Mouse (Mus musculus): ENCODE data around the gene Ppp2r1b. TPM values are rescaled to one million over a fixed set of nuclear protein-coding genes. Genes with fewer than 3 reads are reported as not detected.
A peak's percentile ranks its signal among the peaks of the same experiment; 100 is the strongest.

Gene Ppp2r1b
- polyA plus RNA-seq, 1 experiment = 17.1 TPM

DNA sequence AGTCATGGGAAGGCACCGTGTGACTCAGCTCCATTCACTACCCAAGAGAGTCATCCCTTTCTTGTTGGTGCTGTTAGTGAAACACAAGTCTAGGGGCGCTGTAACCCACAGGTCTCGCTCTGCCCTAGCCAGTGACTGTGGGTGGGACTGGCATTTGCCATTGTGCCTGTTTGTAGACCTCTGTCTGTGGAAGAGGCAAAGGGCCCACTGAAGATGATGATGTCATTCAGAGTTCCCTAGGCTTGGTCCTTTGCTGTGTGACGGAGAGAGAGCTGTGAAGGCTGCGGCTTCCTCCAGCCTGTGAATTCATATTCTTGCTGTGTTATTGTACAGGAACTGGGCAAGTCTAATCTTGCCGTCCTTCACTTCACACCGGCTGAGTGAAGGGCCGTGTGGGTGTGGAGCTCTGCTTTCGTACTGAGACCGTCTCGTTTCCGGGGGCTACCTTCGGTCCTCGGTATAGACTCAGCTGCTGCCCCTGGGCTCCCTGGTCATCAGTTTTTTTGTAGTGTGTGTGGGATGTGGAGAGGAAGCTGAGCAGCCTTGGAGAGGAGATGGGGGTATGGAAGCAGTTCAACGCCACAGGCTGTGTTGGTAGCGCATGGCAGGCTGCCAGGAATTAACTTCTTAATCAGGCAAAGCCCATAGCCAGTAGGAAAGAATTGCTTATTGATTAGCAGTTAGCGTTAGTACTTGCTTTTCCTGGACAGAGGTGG, 7.7 kb downstream of the Ppp2r1b start:
- WGBS = 32% methylated on average over 17 of the region's 17 CpGs
- no peak for DNase-seq
- no peak overlapping the region for H3K27ac ChIP-seq (ENCODE audit: control insufficient read depth, insufficient read depth, low read length)
- H3K4me3 ChIP-seq (ENCODE audit: control insufficient read depth, insufficient read depth, low read length) = no peak overlapping the region
- TF ChIP-seq CTCF (IDR thresholded peaks at IDR 0.05; ENCODE audit: borderline replicate concordance, control insufficient read depth, extremely low read depth, insufficient read depth, low read length, poor library complexity) = no peak
- no peaks in the 10 kb centered on the region for H3K36me3 ChIP-seq (ENCODE audit: control insufficient read depth, insufficient read depth, low read length)
- peaks cover 24% of the 10 kb centered on the region; the same call in 1 of the 2 replicates for H3K4me1 ChIP-seq (replicated peaks; ENCODE audit: control insufficient read depth, insufficient read depth, low read length)
- no peaks in the 10 kb centered on the region for H3K27me3 ChIP-seq (ENCODE audit: control insufficient read depth, insufficient read depth, low read length)

GRCm38 (mm10) chr9:50854376-50854775, 9.3 kb downstream of the Ppp2r1b start:
- Histone ChIP-seq H3K4me1 (replicated peaks; ENCODE audit: control insufficient read depth, insufficient read depth, low read length) (peaks cover 24% of the 10 kb centered on the region; the same call in 1 of the 2 replicates), H3K4me3 (ENCODE audit: control insufficient read depth, insufficient read depth, low read length) (no peak overlapping the region), H3K27ac (ENCODE audit: control insufficient read depth, insufficient read depth, low read length) (no peak overlapping the region), H3K27me3 (ENCODE audit: control insufficient read depth, insufficient read depth, low read length) (no peaks in the 10 kb centered on the region), H3K36me3 (ENCODE audit: control insufficient read depth, insufficient read depth, low read length) (peaks cover 3% of the 10 kb centered on the region; the same call in 1 of the 2 replicates)
- TF ChIP-seq CTCF (IDR thresholded peaks at IDR 0.05; ENCODE audit: borderline replicate concordance, control insufficient read depth, extremely low read depth, insufficient read depth, low read length, poor library complexity) (no peak), POLR2A (IDR thresholded peaks at IDR 0.05; ENCODE audit: control insufficient read depth, extremely low read depth, insufficient read depth, low read length, poor library complexity) (no peak)
- DNase-seq = no peak
- 95% methylated on average over 8 of the region's 8 CpGs for whole genome bisulfite sequencing

- peaks cover 18% of the 10 kb centered on the region; the same call in 1 of the 2 replicates for H3K4me1 ChIP-seq (replicated peaks; ENCODE audit: control insufficient read depth, insufficient read depth, low read length)
- no peak overlapping the region for H3K27ac ChIP-seq (ENCODE audit: control insufficient read depth, insufficient read depth, low read length)
- no peak overlapping the region for H3K4me3 ChIP-seq (ENCODE audit: control insufficient read depth, insufficient read depth, low read length)
- 97% methylated on average over 5 of the region's 5 CpGs for WGBS
- no peaks in the 10 kb centered on the region for H3K27me3 ChIP-seq (ENCODE audit: control insufficient read depth, insufficient read depth, low read length)
- no peak for DNase-seq
- H3K36me3 ChIP-seq (ENCODE audit: control insufficient read depth, insufficient read depth, low read length) = peaks cover 9% of the 10 kb centered on the region; the same call in 1 of the 2 replicates
- TF ChIP-seq POLR2A (IDR thresholded peaks at IDR 0.05; ENCODE audit: control insufficient read depth, extremely low read depth, insufficient read depth, low read length, poor library complexity) (no peak), CTCF (IDR thresholded peaks at IDR 0.05; ENCODE audit: borderline replicate concordance, control insufficient read depth, extremely low read depth, insufficient read depth, low read length, poor library complexity) (no peak)
These were observed 10.1 kb downstream of the Ppp2r1b start for GRCm38 (mm10) chr9:50855133-50855766.

DNA sequence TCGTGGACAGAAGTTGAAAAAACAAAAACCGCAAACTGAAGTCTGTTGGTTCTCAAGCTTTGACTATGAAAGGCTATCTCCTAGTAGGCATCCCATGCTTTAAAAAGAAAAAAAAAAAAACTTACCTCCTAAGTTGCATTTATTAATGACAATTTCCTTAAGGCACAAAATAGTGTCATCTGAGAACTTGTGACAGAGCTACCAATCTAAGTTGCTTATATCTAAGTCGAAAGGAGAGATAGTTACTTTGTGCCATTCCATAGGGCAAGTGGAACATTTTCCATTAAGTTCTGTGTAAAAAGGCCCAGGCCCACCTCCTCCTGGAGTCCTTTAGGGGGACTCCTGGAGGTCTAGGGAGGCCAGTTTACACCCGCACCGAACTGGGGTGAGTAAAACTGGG, 10.7 kb downstream of the Ppp2r1b start:
- WGBS = 79% methylated on average over 5 of the region's 5 CpGs
- peaks cover 14% of the 10 kb centered on the region; the same call in 1 of the 2 replicates for H3K4me1 ChIP-seq (replicated peaks; ENCODE audit: control insufficient read depth, insufficient read depth, low read length)
- no peak for DNase-seq
- TF ChIP-seq POLR2A (IDR thresholded peaks at IDR 0.05; ENCODE audit: control insufficient read depth, extremely low read depth, insufficient read depth, low read length, poor library complexity) (no peak), CTCF (IDR thresholded peaks at IDR 0.05; ENCODE audit: borderline replicate concordance, control insufficient read depth, extremely low read depth, insufficient read depth, low read length, poor library complexity) (no peak)
- no peak overlapping the region for H3K27ac ChIP-seq (ENCODE audit: control insufficient read depth, insufficient read depth, low read length)
- no peaks in the 10 kb centered on the region for H3K27me3 ChIP-seq (ENCODE audit: control insufficient read depth, insufficient read depth, low read length)
- H3K36me3 ChIP-seq (ENCODE audit: control insufficient read depth, insufficient read depth, low read length) = peaks cover 9% of the 10 kb centered on the region; the same call in 1 of the 2 replicates
- no peak overlapping the region for H3K4me3 ChIP-seq (ENCODE audit: control insufficient read depth, insufficient read depth, low read length)

DNA sequence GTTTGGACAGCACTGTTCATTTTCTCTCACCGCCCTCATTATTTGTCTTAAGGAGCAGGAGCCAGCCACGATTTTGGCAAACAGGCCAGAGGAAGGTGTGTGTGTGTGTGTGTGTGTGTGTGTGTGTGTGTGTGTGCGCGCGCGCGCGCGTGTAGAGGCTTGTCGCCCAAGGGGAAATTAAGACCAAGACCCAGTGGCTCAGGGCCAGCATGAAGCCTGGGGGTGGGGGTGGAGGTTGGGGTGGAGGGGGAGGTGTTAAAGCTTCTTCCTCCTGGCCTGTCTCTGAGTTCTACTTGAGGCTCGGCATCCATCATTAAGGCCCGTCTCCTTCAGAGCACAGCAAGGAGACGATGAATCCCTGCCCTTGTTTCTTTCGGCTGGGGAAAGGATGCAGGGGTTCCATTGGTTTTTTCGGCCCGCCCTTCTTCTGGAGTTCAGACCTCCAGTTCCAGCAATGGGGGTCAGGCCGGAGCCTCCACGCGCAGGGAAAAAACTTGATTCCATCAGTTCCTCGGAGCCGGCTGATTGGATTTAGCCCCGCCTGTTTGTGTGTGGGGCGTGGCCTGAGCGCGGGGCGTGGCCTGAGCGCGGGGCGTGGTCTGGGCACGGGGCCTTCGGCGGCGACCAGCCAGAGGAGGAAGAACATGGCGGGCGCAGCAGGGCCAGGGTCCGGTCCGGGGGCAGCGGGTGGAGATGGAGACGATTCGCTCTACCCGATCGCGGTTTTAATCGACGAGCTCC, 11.4 kb downstream of the Ppp2r1b start:
- WGBS = 1% methylated on average over 45 of the region's 45 CpGs
- no peak for TF ChIP-seq CTCF (IDR thresholded peaks at IDR 0.05; ENCODE audit: borderline replicate concordance, control insufficient read depth, extremely low read depth, insufficient read depth, low read length, poor library complexity)
- TF ChIP-seq POLR2A (IDR thresholded peaks at IDR 0.05; ENCODE audit: control insufficient read depth, extremely low read depth, insufficient read depth, low read length, poor library complexity) = peak; percentile 75
- H3K27ac ChIP-seq (ENCODE audit: control insufficient read depth, insufficient read depth, low read length) = no peak overlapping the region
- no peaks in the 10 kb centered on the region for H3K27me3 ChIP-seq (ENCODE audit: control insufficient read depth, insufficient read depth, low read length)
- H3K36me3 ChIP-seq (ENCODE audit: control insufficient read depth, insufficient read depth, low read length) = peaks cover 13% of the 10 kb centered on the region
- H3K4me1 ChIP-seq (replicated peaks; ENCODE audit: control insufficient read depth, insufficient read depth, low read length) = peaks cover 12% of the 10 kb centered on the region; the same call in 1 of the 2 replicates
- peak overlapping the region; percentile 57 for H3K4me3 ChIP-seq (ENCODE audit: control insufficient read depth, insufficient read depth, low read length)
- DNase-seq = peak; percentile 95

DNA sequence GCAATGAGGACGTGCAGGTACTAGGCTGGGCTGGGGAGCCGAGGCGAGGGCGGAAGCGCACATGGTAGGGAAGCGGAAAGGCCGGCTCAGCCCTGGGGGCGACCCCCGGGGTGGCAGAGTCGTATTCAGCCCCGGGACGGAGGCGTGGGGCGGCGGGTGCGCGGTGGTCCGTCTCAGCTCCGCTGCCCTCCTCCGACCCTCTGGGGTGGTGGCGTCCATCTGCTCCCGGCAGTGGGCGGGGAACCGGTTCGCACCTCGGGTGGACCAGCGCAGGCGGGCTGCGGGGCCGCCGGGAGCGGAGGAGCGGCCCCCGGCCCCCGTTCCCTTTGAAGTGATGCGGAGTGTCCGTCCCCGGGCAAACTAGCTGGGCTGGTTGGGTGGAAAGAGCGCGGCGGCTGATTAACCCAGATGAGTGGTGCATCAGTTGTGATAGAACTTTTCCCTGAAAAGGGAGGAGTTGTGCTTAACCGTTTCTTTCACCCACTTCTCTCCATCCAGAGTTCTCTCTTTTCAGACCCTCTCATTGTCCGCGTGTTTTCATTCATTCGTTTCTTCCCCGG, 12.1 kb downstream of the Ppp2r1b start:
- H3K27ac ChIP-seq (ENCODE audit: control insufficient read depth, insufficient read depth, low read length) = no peak overlapping the region
- H3K4me1 ChIP-seq (replicated peaks; ENCODE audit: control insufficient read depth, insufficient read depth, low read length) = peaks cover 12% of the 10 kb centered on the region; the same call in 1 of the 2 replicates
- no peak for DNase-seq
- no peak for TF ChIP-seq CTCF (IDR thresholded peaks at IDR 0.05; ENCODE audit: borderline replicate concordance, control insufficient read depth, extremely low read depth, insufficient read depth, low read length, poor library complexity)
- TF ChIP-seq POLR2A (IDR thresholded peaks at IDR 0.05; ENCODE audit: control insufficient read depth, extremely low read depth, insufficient read depth, low read length, poor library complexity) = no peak
- peaks cover 20% of the 10 kb centered on the region for H3K36me3 ChIP-seq (ENCODE audit: control insufficient read depth, insufficient read depth, low read length)
- under 1% methylated on average over 46 of the region's 46 CpGs for WGBS
- no peaks in the 10 kb centered on the region for H3K27me3 ChIP-seq (ENCODE audit: control insufficient read depth, insufficient read depth, low read length)
- H3K4me3 ChIP-seq (ENCODE audit: control insufficient read depth, insufficient read depth, low read length) = peak overlapping the region; percentile 57

Measured in thymus, adult 2 months (tissue).